Mouse (Mus musculus) liver, embryonic 14 days (tissue): Measurements from ENCODE around the gene Tipin. TPM values are rescaled to one million over a fixed set of nuclear protein-coding genes. Genes with fewer than 3 reads are reported as not detected.

Experiments used
- polyA plus RNA-seq: library from polyadenylated mRNA; depleted of rRNA; stranded (reverse); fragments of >200 nt; gene quantifications from 2 replicates; pipeline ENCODE4 v1.2.3, GENCODE M21; 2012; rRNA removed

The Tipin gene
- 131 and 158 TPM in 2 replicates for polyA plus RNA-seq

GRCm38 (mm10) chr9:64281105-64281780 lies at the start of gene Tipin:
Gene Tipin, plus strand, starts transcription at chr9:64281581.

GRCm38 (mm10) chr9:64234768-64235435 lies 46.5 kb upstream of the Tipin start, which contains the start of gene Uchl4:
Gene Uchl4, plus strand, starts transcription at chr9:64235201.

GRCm38 (mm10) chr9:64253021-64253904 lies 28.1 kb upstream of the Tipin start, which contains the start of gene Map2k1:
Gene Map2k1, minus strand, starts transcription at chr9:64253631.

GRCm38 (mm10) chr9:64341254-64341566 lies 59.8 kb downstream of the Tipin start, which contains the start of gene Dis3l:
Gene Dis3l, minus strand, starts transcription at chr9:64341288.

Other genes starting within 250 kb of the Tipin start
- gene Lctl, start 164.4 kb upstream of the Tipin start, polyA plus RNA-seq = 0.02 and 0.03 TPM in 2 replicates
- gene Zwilch, start 108.5 kb upstream of the Tipin start, polyA plus RNA-seq = 39.8 and 41.2 TPM in 2 replicates
- 934 and 1,031 TPM in 2 replicates for gene Rpl4, start 108.2 kb upstream of the Tipin start, polyA plus RNA-seq
- gene Snapc5, start 102.3 kb upstream of the Tipin start, polyA plus RNA-seq = 13.3 TPM in 2 replicates
- gene Uchl4, start 46.4 kb upstream of the Tipin start, polyA plus RNA-seq = 0.07 and 0.08 TPM in 2 replicates
- gene Map2k1, start 27.9 kb upstream of the Tipin start, polyA plus RNA-seq = 12.8 and 15.0 TPM in 2 replicates
- gene Dis3l, start 59.7 kb downstream of the Tipin start, polyA plus RNA-seq = 5.2 and 5.8 TPM in 2 replicates
- gene Megf11, start 104.0 kb downstream of the Tipin start, polyA plus RNA-seq = 0.16 and 0.20 TPM in 2 replicates